Mouse (Mus musculus) cerebellum, adult 9-10 months (tissue): ENCODE data around the gene Canx.
"Not testable (repeated sequence)": the region's sequence is repeated elsewhere in the genome, so short reads cannot be mapped to it uniquely, and the experiment has no call there.

Experiments
- DNase-seq: peaks from one replicate; pipeline ENCODE4 v3.0.0; 2022

Gene Canx

GRCm38 (mm10) chr11:50325496-50326301 lies at the start of gene Canx:
TSS of gene Canx (minus strand) at chr11:50325673.
- peak; percentile 100 for DNase-seq

GRCm38 (mm10) chr11:50374286-50375015 lies 49.0 kb upstream of the Canx start:
- no peak for DNase-seq

- DNase-seq: no peak
Measured at GRCm38 (mm10) chr11:50373621-50374020, 48.1 kb upstream of the Canx start.

- DNase-seq: no peak
Measured at GRCm38 (mm10) chr11:50373086-50373485, 47.6 kb upstream of the Canx start.

- DNase-seq: no peak
Measured at GRCm38 (mm10) chr11:50371911-50372310, 46.4 kb upstream of the Canx start.

- peak; percentile 73 for DNase-seq
Measured at GRCm38 (mm10) chr11:50371399-50371841, 45.9 kb upstream of the Canx start.

GRCm38 (mm10) chr11:50370969-50371368 lies 45.5 kb upstream of the Canx start:
- DNase-seq: no peak

GRCm38 (mm10) chr11:50369360-50369911 lies 44.0 kb upstream of the Canx start:
- peak; percentile 7 for DNase-seq

GRCm38 (mm10) chr11:50367531-50367930 lies 42.1 kb upstream of the Canx start:
- DNase-seq: peak; percentile 15

GRCm38 (mm10) chr11:50365322-50365721 lies 39.8 kb upstream of the Canx start:
- peak; percentile 4 for DNase-seq

GRCm38 (mm10) chr11:50364548-50364947 lies 39.1 kb upstream of the Canx start:
- DNase-seq: peak; percentile 89

- DNase-seq: not testable (repeated sequence)
Measured at GRCm38 (mm10) chr11:50361282-50361681, 35.8 kb upstream of the Canx start.

GRCm38 (mm10) chr11:50358950-50359861 lies 33.7 kb upstream of the Canx start:
- DNase-seq: peak; percentile 58

GRCm38 (mm10) chr11:50355395-50355794 lies 29.9 kb upstream of the Canx start:
- DNase-seq: no peak

- no peak for DNase-seq
Measured at GRCm38 (mm10) chr11:50354851-50355250, 29.4 kb upstream of the Canx start.

GRCm38 (mm10) chr11:50354162-50354561 lies 28.7 kb upstream of the Canx start, which contains the start of gene Cby3:
TSS of gene Cby3 (plus strand) at chr11:50354462.
- DNase-seq: no peak

- no peak for DNase-seq
Measured at GRCm38 (mm10) chr11:50352177-50352576, 26.7 kb upstream of the Canx start.

GRCm38 (mm10) chr11:50346256-50347032 lies 21.0 kb upstream of the Canx start:
- no peak for DNase-seq

- DNase-seq: no peak
Measured at GRCm38 (mm10) chr11:50345486-50345885, 20.0 kb upstream of the Canx start.

- no peak for DNase-seq
Measured at GRCm38 (mm10) chr11:50336891-50337290, 11.4 kb upstream of the Canx start.

GRCm38 (mm10) chr11:50336126-50336525 lies 10.7 kb upstream of the Canx start:
- no peak for DNase-seq

GRCm38 (mm10) chr11:50333181-50333580 lies 7.7 kb upstream of the Canx start:
- no peak for DNase-seq
